Mouse (Mus musculus) yolk sac, embryonic 10.5 days (tissue): ENCODE measurements around the gene Armc12.

Source experiments
- DNase-seq: peaks from one replicate; pipeline ENCODE4 v3.0.0-alpha.2; 2017; ENCODE audit warnings: low spot score

Gene Armc12

DNA sequence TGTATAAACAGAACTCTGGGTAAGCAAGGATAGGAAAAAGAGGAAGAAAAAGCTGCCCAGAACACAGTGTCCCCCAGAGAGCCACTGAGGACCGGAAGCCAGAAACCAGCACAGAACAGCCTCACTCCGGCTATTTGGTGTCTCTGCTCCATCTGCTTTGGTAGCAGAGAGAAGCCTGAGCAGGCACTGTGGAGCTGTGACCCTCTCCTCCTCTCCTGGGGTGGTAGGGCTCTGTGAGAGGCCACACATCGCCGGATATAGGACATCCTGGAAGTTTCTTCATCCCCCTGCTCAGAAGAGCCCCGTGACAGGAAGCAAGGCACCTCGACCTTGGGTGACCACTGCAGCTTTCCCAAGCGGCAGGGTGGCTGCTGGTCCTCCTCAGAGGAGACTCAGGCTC, 16.8 kb upstream of the Armc12 start:
- no peak for DNase-seq

DNA sequence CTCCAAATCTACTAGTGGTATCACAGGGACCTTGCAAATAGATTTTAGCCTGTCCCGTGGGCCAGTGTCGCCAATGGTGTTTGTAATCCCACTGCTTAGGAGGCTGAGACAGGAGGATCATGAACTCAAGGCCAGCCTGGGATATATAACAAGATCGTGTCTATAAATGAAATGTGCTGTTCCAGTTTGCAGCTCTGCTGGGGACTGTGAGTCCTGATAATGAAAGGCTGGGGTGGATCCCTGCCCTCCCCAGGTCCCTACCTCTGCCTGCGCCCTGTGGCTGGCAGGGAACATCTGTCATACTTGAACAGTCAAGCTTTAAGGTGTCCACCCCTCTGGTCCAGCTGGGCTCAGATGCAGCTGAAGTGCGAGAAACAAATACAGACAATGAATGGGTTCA, 16.1 kb upstream of the Armc12 start:
- DNase-seq = no peak

GRCm38 (mm10) chr17:28515431-28516341, 14.9 kb upstream of the Armc12 start:
- no peak for DNase-seq

DNA sequence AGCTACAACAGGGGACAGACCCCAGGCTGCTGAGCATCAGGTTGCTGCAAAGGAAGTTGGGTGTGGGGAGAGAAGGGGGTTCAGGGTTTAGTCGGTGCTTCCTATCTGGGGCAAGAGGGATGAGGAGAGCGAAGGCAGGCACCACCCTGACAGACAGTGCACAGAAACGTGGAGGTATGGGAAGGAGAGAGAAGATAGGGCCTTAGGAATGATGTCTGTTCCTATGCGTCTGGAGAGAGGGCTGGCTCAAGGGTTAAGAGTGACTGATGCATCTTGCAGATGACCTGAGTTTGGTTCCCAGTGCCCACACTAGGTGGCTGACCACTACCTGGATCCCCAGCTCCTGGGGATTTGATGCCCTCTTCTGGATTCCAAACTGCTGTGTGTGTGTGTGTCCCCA, 13.7 kb upstream of the Armc12 start:
- no peak for DNase-seq

DNA sequence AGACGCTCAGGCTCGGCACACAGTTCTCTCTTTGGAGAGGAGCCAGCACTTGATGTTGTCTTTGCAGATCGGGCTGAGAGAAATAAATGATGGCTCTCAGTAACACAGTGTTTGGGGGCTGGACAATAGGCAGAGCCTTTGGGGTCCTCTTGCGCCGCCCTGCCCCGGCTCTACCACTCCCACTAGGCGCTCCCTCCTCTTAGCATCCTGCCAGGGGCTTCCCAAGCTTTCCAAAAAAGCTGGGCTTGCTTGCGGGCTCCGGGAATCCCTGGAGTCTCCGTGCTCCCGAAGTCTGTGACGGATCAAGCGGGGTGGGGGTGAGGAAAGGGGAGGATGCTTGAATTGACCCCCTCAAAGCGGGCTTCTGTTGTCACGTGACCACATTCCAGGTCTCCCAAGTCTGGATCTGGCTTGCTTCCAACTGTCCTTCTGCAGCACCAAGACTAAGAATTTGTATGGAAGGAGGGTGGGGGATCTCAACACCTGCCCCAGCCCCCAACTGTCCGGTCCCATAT, 13.1 kb upstream of the Armc12 start, which contains the start of gene Fkbp5:
Fkbp5 (minus strand) TSS at position 87 of the 515 bp plus-strand sequence.
- no peak for DNase-seq

GRCm38 (mm10) chr17:28517956-28518614, 12.5 kb upstream of the Armc12 start:
- DNase-seq = no peak

DNA sequence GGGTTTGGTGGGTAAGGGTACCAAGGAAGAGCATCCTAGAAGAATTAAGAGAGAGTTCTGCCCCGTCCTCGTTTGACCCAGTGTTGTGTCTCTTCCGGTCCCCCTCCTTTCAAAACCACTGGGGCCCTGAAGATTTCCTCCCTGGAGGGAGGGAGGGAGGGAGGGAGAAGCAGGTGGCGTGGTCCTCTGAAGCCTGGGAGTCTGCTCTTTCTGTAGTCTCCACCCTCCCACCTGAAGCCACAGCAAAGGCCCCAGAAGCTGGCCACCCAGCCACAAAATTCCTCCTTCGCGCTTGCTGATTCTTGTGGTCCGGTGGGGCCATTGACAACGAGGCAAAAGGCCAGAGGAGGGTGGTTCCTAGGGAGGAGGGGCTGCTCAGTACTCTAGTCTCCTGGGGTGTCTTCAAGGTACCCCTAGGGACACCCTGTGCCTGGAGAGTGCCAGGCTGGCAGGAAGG, 12.0 kb upstream of the Armc12 start:
- no peak for DNase-seq

- no peak for DNase-seq
These were observed 10.8 kb upstream of the Armc12 start for GRCm38 (mm10) chr17:28519827-28520226.

DNA sequence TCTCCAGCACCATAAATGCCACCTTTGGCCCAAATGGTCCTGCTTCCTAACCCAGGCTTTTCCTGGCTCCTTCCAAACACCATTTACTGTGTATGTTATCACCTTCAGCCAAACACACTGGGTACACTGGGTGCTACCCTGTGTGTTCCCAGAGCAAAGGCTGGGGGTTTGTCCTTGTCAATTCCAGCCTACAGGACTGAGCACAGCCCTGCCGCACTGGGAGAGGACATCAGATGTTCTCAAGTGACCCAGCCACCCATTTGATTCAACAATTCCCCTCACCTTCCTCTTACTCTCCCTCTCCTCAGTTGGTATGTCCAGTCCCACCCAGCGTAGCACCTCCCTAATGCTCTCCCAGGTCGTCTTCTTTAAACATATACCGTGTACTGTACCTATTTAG, 10.0 kb upstream of the Armc12 start:
- DNase-seq = no peak

DNA sequence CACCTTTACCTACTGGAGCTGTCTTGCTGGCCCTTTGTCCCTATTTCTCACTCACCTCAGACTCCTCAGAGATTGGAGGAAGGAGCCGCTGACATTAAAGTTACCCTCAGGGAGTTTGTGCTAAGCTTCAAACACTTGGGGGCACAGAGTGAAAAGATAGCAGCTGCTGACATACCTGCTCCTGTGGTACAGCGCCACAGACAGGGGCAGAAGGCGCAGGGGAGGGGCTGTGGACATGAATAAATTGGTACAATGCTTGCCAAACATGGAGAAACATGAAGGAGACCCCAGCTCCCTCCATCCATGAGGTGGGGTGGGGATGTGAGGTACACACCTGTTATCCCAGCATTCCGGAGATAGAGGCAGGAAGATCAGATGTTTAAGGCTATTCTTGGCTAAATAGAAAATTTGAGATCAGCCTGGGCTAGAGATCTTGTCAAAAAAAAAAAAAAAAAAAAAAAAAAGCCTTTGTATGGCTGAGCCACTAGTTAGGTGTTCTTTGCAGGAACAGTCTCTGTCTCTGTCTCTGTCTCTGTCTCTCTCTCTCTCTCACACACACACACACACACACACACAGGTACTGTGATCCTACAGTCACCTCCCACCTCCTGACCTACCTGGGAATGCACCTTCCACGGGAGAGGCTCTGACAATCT, 9.4 kb upstream of the Armc12 start:
- DNase-seq = no peak

DNA sequence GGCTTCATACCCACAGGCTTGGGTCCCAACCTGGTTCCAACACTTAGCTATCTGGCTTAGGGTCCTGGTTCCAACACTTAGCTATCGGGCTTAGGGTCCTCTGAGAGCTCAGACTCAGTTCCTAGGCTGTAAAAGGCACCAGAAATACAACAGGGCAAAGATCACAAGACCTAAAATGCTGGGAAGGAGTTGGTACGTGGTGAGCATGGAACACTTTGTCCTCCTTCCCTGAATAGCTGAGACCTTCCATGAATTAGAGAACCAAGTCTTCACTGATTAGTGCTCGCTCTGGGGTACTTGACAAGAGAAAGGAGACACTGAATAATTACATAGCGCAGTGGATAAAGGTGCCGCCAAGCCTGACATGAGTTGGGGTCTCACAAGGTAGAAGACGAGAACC, 8.7 kb upstream of the Armc12 start:
- no peak for DNase-seq

DNA sequence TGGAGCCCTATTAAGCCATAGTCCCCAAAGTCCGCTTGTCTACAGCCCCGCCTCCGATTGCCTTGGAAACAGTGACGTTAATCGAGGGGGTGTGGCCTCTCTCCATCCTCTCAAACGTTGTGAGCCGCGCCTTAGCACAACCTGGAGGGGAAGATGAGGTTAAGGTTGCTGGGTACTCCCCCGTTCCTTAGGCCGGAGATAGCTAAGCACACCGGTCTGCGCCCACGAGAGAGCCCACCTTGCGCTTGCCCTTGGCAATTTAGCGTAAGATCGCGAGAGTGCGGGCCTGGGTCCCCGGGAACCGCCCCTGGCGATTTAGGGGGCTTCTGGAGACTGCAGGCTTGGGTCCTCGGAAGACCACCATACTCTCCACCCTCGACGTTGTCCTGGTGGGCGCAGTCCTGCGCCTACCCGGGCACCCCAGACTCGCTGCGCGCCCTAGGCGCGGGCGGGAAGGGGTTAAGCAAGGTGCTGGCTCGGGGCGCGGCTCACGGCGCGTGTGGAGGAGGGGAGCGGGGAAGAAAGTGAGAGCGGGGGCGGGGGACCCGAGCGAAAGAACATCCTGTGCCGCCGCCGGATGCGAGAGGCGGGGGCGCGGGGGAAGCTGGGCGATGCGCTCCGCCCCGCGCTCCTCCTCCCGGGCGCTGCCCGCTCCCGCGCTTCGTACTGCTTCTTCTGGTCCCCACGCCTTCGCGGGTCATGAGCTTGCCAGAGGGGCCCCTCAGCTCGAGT, 7.8 kb upstream of the Armc12 start:
- DNase-seq = peak; percentile 89

DNA sequence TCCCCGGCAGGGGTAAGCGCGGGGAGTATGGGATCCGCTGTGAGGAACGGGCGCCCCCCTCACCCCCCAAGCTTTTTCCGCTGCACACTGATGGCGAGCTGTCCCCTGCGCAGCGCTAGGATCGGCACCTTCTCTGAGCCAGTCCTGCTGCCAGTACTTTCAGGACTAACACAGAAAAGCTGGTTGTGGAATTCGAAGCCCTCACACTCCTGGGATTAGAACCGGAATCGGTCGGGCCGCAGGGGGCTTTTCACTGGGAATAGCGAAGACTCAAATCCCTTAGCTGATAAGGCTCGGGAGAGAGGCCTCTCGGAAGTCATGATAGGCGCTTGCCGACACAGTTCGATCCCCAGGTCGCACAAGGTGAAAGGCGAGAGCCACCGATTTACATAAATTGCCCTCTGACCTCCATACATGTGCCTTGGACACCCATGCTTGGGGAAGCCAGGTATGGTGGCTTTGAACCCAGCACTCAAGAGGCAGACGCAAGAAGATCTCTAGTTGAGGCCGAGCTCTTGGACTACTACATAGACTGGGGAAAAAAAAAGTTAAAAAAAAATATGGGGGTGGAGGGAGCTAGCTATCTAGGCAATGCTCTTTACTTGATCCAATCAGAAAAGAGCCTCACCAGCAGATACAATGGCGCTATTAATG, 7.1 kb upstream of the Armc12 start:
- no peak for DNase-seq

DNA sequence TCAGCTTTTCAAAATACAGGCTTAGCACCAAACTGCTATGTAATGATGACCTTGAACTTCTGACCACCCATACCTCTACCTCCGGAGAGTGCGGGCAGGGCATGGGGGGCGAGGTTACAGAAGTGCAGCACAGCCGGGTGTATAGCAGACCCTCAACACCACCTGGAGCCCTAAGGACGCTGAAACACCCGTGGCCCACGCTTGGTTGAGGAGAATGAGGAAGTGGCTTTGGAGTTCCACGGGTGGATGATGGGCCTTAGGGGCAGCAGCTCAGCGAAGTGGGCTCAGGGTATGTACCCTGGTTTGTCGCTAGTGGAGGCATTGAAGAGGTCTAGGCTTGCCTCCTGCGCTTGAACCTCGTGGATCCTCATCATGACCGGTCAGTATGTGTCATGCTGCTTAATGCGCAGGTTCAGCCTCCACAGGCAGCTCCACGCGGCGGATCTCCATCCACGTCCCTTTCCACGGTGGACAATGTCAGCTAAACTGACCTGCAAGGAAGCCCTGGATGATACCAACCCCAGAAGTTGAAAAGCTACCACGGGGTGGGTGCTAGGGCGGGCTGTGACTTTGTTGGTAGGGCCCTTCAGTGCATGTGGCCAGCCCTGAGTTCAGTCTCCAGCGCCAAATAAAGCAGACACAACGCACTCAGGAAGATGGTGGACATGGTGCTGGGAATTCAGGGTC, 6.5 kb upstream of the Armc12 start:
- DNase-seq = no peak

DNA sequence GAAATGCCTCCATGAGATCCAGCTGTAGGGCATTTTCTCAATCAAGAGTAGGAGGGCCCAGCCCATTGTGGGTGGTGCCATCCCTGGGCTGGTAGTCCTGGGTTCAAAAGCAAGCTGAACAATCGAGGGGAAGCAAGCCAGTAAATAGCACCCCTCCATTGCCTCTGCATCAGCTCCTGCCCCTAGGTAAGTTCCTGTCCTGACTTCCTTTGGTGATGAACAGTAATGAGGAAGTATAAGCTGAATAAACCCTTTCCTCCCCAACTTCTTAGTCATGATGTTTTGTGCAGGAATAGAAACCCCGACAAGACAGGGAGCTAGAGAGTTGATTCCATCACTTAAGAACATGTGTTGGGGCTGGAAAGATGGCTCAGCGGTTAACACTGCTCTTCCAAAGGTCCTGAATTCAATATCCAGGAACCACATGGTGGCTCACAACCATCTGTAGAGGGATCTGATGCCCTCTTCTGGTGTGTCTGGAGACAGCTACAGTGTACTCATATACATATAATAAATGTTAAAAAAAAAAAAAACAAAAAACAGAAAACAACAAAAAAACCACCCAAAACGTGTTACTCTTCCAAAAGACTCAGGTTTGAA, 5.7 kb upstream of the Armc12 start:
- DNase-seq = no peak

- DNase-seq = peak; percentile 77
These were observed 3.2 kb upstream of the Armc12 start for GRCm38 (mm10) chr17:28527184-28528042.

DNA sequence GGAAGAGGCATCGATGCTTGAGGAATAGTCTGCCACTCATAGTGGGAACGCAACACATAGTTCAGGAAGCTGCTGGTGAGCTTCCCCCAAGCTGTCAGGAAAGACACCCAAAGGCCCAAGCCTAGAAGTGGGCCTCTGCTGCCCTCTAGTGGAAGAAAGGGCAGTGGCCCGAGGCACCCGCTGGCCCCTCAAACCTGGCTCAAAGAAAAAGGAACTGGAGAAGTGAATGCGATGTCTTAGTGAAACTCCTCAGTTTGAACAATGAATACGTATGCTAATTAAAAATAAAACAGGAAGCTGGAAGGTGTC, 2.6 kb upstream of the Armc12 start:
- DNase-seq = peak; percentile 80

DNA sequence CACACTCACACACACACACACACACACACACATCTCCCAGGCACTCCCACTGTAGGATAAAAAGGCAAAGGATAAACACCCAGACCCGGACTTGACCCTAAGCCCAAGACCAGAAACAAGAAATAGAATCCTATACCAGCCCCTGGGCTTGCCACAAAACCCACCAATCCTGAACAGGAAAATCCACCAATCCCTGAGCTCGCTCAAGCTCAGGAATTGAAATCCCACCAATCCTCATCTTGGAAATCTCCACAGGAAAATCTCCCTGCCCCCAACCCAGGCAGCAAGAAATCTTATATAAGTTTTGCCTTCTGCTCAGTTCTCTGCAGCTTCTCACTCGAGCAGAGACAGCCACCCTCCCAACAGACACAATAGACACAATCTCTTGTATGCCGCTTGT, 1.5 kb upstream of the Armc12 start:
- no peak for DNase-seq

- DNase-seq = no peak
These were observed 1.3 kb downstream of the Armc12 start for GRCm38 (mm10) chr17:28531946-28532345.

GRCm38 (mm10) chr17:28532557-28532956, 2.0 kb downstream of the Armc12 start:
- no peak for DNase-seq
